Mouse (Mus musculus) forebrain, postnatal 0 days (tissue): ENCODE results near the gene Map3k7cl. TPM values are rescaled to one million over a fixed set of nuclear protein-coding genes. Genes with fewer than 3 reads are reported as not detected.

Experiments used
- ATAC-seq: fragments of 200-750 bp; cut with Nextera tagmentation; 2 replicates; pipeline ENCODE4 v1.8.0; 2017; ENCODE audit warnings: mild to moderate bottlenecking, moderate library complexity
- DNase-seq: peaks from one replicate; pipeline ENCODE4 v3.0.0-alpha.2; 2015
- H3K27ac ChIP-seq: fragments of 300-500 bp; sonication (generic); 2 replicates; pipeline ENCODE4 v1.5.1; 2014; ENCODE audit warnings: low read depth, mild to moderate bottlenecking, antibody characterized with exemption, low read length, moderate library complexity, mixed read lengths
- H3K27me3 ChIP-seq: fragments of 300-500 bp; sonication (generic); 2 replicates; pipeline ENCODE4 v1.6.1; 2014; ENCODE audit warnings: mild to moderate bottlenecking, low read length, mixed read lengths; ENCODE audit not compliant: insufficient read depth
- H3K36me3 ChIP-seq: fragments of 300-500 bp; sonication (generic); 2 replicates; pipeline ENCODE4 v1.6.1; 2014; ENCODE audit warnings: mild to moderate bottlenecking, moderate library complexity; ENCODE audit not compliant: insufficient read depth
- H3K4me1 ChIP-seq: fragments of 300-500 bp; sonication (generic); 2 replicates; pipeline ENCODE4 v1.6.1; 2014; ENCODE audit warnings: antibody characterized with exemption; ENCODE audit not compliant: insufficient read depth
- H3K4me2 ChIP-seq: fragments of 300-500 bp; sonication (generic); 2 replicates; pipeline ENCODE4 v1.6.1; 2014; ENCODE audit warnings: low read depth, mild to moderate bottlenecking, moderate library complexity
- H3K4me3 ChIP-seq: fragments of 300-500 bp; sonication (generic); 2 replicates; pipeline ENCODE4 v1.5.1; 2014; ENCODE audit warnings: low read depth, low read length, mixed read lengths
- H3K9ac ChIP-seq: fragments of 300-500 bp; sonication (generic); 2 replicates; pipeline ENCODE4 v1.6.1; 2014; ENCODE audit warnings: mild to moderate bottlenecking
- H3K9me3 ChIP-seq: fragments of 300-500 bp; sonication (generic); 2 replicates; pipeline ENCODE4 v1.6.1; 2016; ENCODE audit warnings: low read length
- CTCF ChIP-seq: sonication (generic); IDR thresholded peaks from 2 replicates; pipeline ENCODE4 v1.5.1; 2016; ENCODE audit warnings: antibody characterized with exemption, control low read depth, low read depth
- WGBS: fragments of 180-500 bp; shearing (Covaris S2); extraction: QIAGEN DNeasy Blood & Tissue Kit; methylation state at CpG from one replicate; pipeline ENCODE4 v1.1.7; 2014; 5-methylcytosine and 5-hydroxymethylcytosine counted together
- polyA plus RNA-seq: library from polyadenylated mRNA; unstranded; fragments of >200 nt; fragmentation: Nextera tagmentation; extraction: Ambion mirVana; gene quantifications from 2 replicates; pipeline ENCODE4 v1.2.1, GENCODE M21; 2015
- total RNA-seq: library from RNA; depleted of rRNA; stranded (reverse); fragments of >200 nt; gene quantifications from 2 replicates; pipeline ENCODE4 v1.2.3, GENCODE M21; 2014; rRNA removed

The Map3k7cl gene
- total and polyA plus RNA-seq, 2 experiments from 2014 or later: not detected

GRCm38 (mm10) chr16:87635841-87636240, 82.7 kb downstream of the Map3k7cl start:
- Histone ChIP-seq H3K9me3 (no peaks in the 10 kb centered on the region), H3K4me1 (no peaks in the 10 kb centered on the region), H3K27me3 (no peaks in the 10 kb centered on the region), H3K27ac (no peak overlapping the region), H3K9ac (no peak overlapping the region), H3K4me3 (no peak overlapping the region), H3K4me2 (no peak overlapping the region), H3K36me3 (no peaks in the 10 kb centered on the region)
- DNase-seq (no peak), ATAC-seq (no peak)
- 70% methylated on average over 4 of the region's 4 CpGs for WGBS
- TF ChIP-seq CTCF: no peak

GRCm38 (mm10) chr16:87638098-87638497, 85.0 kb downstream of the Map3k7cl start:
- ATAC-seq: no peak
- H3K9ac ChIP-seq: no peak overlapping the region
- H3K4me3 ChIP-seq: no peak overlapping the region
- WGBS: 38% methylated on average over 1 of the region's 1 CpGs
- no peaks in the 10 kb centered on the region for H3K4me1 ChIP-seq
- H3K4me2 ChIP-seq: no peak overlapping the region
- TF ChIP-seq CTCF: no peak
- DNase-seq: no peak
- H3K27ac ChIP-seq: no peak overlapping the region
- H3K36me3 ChIP-seq: no peaks in the 10 kb centered on the region
- H3K27me3 ChIP-seq: no peaks in the 10 kb centered on the region
- no peaks in the 10 kb centered on the region for H3K9me3 ChIP-seq

GRCm38 (mm10) chr16:87642234-87642633, 89.1 kb downstream of the Map3k7cl start:
- WGBS: 98% methylated on average over 7 of the region's 7 CpGs
- no peak overlapping the region for H3K9ac ChIP-seq
- no peak overlapping the region for H3K4me3 ChIP-seq
- H3K4me2 ChIP-seq: no peak overlapping the region
- no peak overlapping the region for H3K27ac ChIP-seq
- no peaks in the 10 kb centered on the region for H3K9me3 ChIP-seq
- TF ChIP-seq CTCF: no peak
- DNase-seq (no peak), ATAC-seq (no peak)
- H3K36me3 ChIP-seq: no peaks in the 10 kb centered on the region
- H3K27me3 ChIP-seq: no peaks in the 10 kb centered on the region
- peaks cover 7% of the 10 kb centered on the region; the same call in 1 of the 2 replicates for H3K4me1 ChIP-seq

- peaks cover 7% of the 10 kb centered on the region; the same call in 1 of the 2 replicates for H3K4me1 ChIP-seq
- ATAC-seq (no peak), DNase-seq (no peak)
- TF ChIP-seq CTCF: no peak
- H3K4me3 ChIP-seq: no peak overlapping the region
- H3K27me3 ChIP-seq: no peaks in the 10 kb centered on the region
- no peak overlapping the region for H3K4me2 ChIP-seq
- no peaks in the 10 kb centered on the region for H3K36me3 ChIP-seq
- H3K27ac ChIP-seq: no peak overlapping the region
- H3K9me3 ChIP-seq: no peaks in the 10 kb centered on the region
- H3K9ac ChIP-seq: no peak overlapping the region
- WGBS: 67% methylated on average over 14 of the region's 14 CpGs
Observed at GRCm38 (mm10) chr16:87644111-87644770, 91.1 kb downstream of the Map3k7cl start.

Other genes with a start within 250 kb of the Map3k7cl start
- 16.5 and 16.6 TPM in 2 replicates for gene N6amt1, start 199.1 kb upstream of the Map3k7cl start, total RNA-seq
- 23.0 and 32.2 TPM in 2 replicates for gene N6amt1, start 199.1 kb upstream of the Map3k7cl start, polyA plus RNA-seq
- gene Ltn1, start 120.7 kb upstream of the Map3k7cl start, total RNA-seq: 17.5 and 22.1 TPM in 2 replicates
- gene Ltn1, start 120.7 kb upstream of the Map3k7cl start, polyA plus RNA-seq: 13.0 and 19.1 TPM in 2 replicates
- gene Rwdd2b, start 112.8 kb upstream of the Map3k7cl start, total RNA-seq: 8.2 and 11.0 TPM in 2 replicates
- gene Rwdd2b, start 112.8 kb upstream of the Map3k7cl start, polyA plus RNA-seq: 13.7 and 18.0 TPM in 2 replicates
- 51.9 and 66.0 TPM in 2 replicates for gene Usp16, start 98.6 kb upstream of the Map3k7cl start, total RNA-seq
- 42.9 and 46.2 TPM in 2 replicates for gene Usp16, start 98.6 kb upstream of the Map3k7cl start, polyA plus RNA-seq
- gene Cct8, start 57.5 kb upstream of the Map3k7cl start, total RNA-seq: 211 and 215 TPM in 2 replicates
- gene Cct8, start 57.5 kb upstream of the Map3k7cl start, polyA plus RNA-seq: 351 and 371 TPM in 2 replicates
- 49.8 and 50.0 TPM in 2 replicates for gene Bach1, start 145.6 kb downstream of the Map3k7cl start, total RNA-seq
- 11.4 and 13.0 TPM in 2 replicates for gene Bach1, start 145.6 kb downstream of the Map3k7cl start, polyA plus RNA-seq